Mouse (Mus musculus): Measurements from ENCODE around the gene Ndst2.

- no peak for TF ChIP-seq POLR2A (IDR thresholded peaks at IDR 0.05; ENCODE audit: extremely low read depth, insufficient read depth, low read length)
- no peak for TF ChIP-seq CTCF (IDR thresholded peaks at IDR 0.05; ENCODE audit: low read depth, low read length)
Measured at GRCm38 (mm10) chr14:20718443-20718842, 15.9 kb downstream of the Ndst2 start.
